Mouse (Mus musculus): ENCODE measurements around the gene Gm20425.

Gene Gm20425

DNA sequence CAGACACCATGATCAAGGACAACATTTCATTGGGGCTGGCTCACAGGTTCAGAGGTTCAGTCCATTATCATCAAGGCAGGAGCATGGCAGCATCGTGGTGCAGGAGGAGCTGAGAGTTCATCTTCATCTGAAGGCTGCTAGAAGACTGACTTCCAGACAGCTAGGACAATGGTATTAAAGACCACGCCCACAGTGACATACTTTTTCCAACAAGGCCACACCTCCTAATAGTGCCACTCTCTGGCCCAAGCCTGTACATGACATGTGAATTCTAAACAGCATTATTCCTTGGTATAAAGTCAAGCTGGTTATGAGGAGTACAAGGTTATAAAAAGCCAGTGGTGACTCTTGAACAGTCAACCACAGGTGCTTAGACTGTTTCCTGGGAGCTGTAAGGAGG lies 75.5 kb downstream of the Gm20425 start:
- DNase-seq (ENCODE audit: low read depth): no peak

DNA sequence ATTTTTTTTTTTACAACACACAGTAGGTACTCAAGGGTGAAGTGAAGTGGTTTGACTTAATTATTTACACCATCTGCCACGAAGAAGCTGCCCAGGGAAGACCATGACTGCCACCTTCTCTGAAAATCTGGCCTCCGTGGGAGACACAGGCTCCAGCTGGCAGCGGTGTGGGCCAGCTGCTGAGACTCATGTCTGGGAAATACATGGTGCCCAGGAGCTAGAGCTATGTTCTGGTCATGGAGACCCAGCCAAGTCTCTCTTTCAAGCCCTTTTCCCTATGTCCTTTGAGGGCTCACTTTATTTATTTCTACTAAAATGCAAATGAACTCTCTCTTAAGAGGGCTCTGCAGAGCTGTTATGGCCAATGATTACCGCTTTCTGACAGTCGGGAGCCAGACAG lies 76.8 kb downstream of the Gm20425 start:
- DNase-seq (ENCODE audit: low read depth): no peak

DNA sequence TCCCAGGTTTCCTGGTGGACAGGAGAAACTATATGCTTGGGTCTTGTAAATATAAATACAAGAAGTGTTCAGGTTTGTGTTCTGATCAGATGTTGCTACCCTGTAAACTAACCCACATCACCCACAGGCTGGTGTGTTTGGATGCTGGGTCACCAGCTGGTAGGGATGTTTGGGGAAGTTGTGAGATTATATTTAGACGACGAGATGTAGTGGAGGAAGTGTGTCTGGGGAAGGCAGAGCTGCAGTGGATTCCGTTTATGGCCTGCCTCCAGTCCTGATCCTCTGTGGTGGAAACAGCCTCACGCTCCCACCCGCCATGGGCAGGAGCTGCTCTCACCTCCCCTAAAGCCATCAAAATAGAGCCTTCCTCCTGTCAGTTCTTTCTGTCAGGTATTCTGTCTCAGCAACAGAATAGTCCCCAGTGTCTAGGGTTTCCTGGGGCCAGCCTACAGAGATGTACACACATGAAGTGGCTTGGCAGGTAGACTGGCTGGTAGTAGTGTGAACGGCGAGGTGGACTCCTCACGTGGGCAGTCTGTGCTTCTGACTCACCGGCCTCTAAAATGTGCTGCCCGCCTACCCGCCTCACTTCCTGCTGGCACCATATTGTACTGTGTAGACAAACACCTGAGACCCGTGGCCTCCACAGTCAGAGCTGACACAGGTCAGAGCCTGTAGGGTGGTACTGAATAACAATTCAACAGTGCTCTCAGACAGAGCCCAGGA lies 80.9 kb downstream of the Gm20425 start:
- DNase-seq (ENCODE audit: low read depth): no peak

DNA sequence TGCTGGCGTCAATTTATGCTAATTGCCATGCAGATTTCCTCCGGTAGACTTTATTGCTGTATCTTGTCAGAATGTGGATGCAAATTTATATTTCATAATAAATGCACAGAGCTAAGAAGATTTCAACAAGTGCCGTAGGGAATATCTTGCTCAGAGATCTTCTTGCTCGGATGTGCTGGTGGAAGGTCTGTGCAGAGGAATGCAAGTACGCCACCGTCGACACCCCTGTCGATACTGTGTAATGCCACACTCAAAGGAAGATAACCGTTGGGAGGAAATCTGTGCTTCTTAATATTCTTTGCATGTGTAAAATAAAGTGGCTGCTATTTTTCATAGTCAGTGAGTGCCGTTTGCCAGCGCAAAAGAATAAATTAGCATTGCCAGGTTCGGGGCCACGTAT lies 83.0 kb downstream of the Gm20425 start:
- no peak for DNase-seq (ENCODE audit: low read depth)

DNA sequence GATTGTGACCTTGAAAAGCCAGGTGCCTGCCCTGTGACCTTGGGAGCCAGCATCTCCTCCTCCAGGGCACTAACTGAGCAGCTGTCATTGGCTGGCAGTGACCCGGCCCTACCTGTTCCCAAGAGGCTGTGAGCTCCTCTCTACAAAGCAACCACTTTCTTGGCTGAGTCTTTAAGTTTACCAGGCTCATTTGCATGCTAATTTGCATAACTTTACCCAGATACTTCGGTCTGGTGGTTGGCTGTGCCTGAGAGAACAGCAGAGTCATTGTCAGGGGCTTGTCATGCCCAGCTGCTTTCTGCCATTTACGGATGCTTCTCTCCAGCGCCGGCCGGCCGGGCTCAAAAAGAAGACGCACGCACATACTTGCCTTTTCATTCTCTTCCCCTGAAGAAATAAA lies 83.4 kb downstream of the Gm20425 start:
- no peak for DNase-seq (ENCODE audit: low read depth)

DNA sequence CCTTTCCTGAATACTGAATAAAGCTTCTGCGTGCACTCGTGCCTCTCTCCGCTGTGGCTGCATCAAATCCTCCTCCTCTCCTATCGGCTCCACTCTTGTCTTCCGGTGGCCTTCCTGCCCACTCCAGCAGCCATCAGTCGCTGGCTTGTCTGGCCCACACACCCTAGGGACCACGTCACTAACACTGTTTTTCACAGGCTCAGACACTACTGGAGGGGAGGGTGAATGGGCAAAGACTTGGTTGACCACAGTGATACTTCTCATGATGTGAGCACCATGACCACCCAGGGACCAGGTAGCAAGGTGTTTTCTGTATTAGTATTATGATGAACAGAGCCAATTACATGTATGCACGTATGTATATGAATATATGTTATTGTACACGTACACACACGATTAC lies 83.8 kb downstream of the Gm20425 start:
- no peak for DNase-seq (ENCODE audit: low read depth)

DNA sequence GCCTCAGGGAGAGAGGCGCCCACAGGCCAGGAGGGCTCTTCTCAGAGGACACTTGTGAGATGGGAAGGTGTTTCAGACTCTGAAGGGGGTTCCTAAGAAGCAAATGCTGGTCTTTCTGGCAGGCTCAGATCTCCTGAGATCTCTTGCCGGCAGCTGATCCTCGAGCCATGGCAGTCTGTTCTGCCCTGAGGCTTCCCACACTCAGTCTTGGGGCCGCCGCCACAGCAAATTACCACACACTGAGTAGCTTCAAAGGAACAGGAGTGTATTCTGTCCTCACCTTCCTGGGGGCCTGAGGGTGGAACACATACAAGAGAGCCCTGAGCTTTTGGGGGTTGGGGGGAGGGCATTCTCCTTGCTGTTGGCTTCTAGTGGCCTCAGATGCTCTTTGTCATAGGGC lies 84.8 kb downstream of the Gm20425 start:
- DNase-seq (ENCODE audit: low read depth): no peak

DNA sequence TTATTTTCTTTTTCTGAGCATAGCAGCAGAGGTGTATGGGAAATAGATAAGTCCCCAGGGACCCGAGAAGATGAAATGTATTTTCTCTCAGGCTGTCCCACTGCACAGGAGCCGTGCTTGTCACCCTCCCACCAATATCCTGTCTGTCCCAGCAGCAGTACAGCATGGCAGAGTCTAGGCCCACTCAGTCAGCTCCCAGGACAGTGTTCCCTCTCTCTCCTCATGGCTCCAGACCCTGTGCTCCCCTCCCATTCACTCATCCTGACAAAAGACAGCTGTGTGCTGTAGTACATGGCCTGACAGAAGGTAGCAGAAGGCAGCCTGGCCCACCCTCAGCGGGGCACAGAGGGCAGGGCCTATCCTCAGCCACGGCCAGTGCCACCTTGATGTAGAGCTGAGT lies 86.2 kb downstream of the Gm20425 start:
- DNase-seq (ENCODE audit: low read depth): no peak

DNA sequence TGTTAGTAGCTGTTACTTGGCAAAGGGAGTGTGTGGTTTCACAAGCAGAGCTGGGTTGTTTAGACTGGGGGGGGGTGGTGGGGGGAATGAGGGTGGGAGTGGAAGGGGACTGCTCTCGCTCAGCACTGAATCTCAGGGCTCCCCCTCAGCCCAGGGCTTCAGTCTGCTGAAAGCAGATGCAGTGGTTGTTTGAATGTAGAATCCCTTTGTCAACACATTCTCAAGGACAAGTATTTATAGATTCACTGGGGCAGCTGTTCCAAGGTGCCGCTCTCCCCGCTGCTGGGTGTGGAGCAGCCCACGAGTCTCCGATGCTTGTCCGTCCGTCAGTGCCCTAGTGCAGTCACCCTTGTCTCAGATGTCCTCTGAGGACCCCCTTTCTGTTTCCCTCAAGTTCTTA lies 88.8 kb downstream of the Gm20425 start:
- no peak for DNase-seq (ENCODE audit: low read depth)

DNA sequence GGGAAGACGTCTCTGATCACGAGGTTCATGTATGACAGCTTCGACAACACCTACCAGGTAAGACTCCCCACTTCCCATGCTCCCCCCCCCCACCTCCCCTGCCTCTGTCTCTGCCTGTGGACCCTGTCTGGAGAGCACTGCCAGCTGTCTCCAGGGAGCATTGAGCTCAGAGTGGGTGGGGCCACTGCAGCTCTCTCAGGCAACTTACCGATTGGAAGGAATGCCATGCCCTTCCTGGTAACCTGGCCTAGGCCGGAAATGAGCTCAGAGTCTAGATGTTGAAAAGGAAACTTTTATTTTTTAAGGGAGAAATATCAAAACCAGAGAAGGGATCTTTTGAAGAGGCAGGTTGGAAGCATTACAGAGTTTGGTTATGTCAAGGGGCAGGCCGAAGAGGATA lies 89.7 kb downstream of the Gm20425 start:
- peak; percentile 8 for DNase-seq (ENCODE audit: low read depth)
